Mouse (Mus musculus) small intestine, adult 2 months (tissue): Measurements from ENCODE around the gene Platr17.

ENCODE experiments used
- CTCF ChIP-seq: fragments of 200-500 bp; IDR thresholded peaks from 2 replicates; pipeline ENCODE4 v1.5.1; 2012; ENCODE audit warnings: low read depth, mild to moderate bottlenecking, control low read depth, inconsistent platforms, low read length, moderate library complexity, mixed read lengths; ENCODE audit not compliant: insufficient replicate concordance, insufficient read length; ENCODE audit errors: extremely low read depth
- POLR2A ChIP-seq: fragments of 200-500 bp; IDR thresholded peaks from 2 replicates; pipeline ENCODE4 v1.6.1; 2012; ENCODE audit warnings: low read depth, mild to moderate bottlenecking, control low read depth, inconsistent platforms, low read length, moderate library complexity

DNA sequence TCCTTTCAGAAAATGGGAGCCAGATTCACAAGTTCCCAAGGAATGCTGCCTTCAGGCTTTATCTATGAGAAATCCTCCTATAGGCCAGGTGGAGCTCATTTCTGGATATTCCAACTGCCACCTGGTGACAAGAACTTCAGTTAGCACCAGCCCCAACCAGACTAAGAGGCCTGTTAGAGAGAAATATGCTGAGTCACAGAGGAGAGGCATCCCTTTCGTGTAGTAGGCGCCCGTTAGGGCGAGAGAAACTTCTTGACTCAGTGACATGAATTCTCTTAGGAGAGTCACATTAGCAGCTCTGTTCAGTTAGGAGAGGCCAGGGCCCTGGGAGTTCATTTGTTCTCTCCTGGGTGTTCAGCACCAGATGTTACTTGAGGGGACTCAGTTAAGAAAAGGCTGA, 5.3 kb upstream of the Platr17 start:
- TF ChIP-seq CTCF (no peak), POLR2A (no peak)
